Mouse (Mus musculus) myocyte (in vitro differentiated cells): ENCODE measurements at regions not wholly inside any gene's neighbourhood (a gene's known extent, or its start where the extent isn't known, plus 50 kb on each side); places are given as distances from the start of the nearest gene placed in this dataset.

Source experiments
- CEBPB ChIP-seq: IDR thresholded peaks from 2 replicates; pipeline ENCODE4 v1.6.1; 2011; ENCODE audit warnings: mild to moderate bottlenecking, moderate library complexity; ENCODE audit not compliant: poor library complexity, insufficient read depth, severe bottlenecking
- E2F4 ChIP-seq: IDR thresholded peaks from one replicate; pipeline ENCODE4 v1.6.1; 2011; ENCODE audit warnings: mild to moderate bottlenecking, control low read depth, moderate library complexity; ENCODE audit not compliant: insufficient read depth
- MAX ChIP-seq: IDR thresholded peaks from one replicate; pipeline ENCODE4 v1.6.1; 2011; ENCODE audit warnings: low read depth, mild to moderate bottlenecking, control low read depth
- MYOD1 ChIP-seq, 3 experiments: IDR thresholded peaks; one replicate each; pipeline ENCODE4 v1.6.1; 2011; ENCODE audit warnings: control low read depth in 2 of 3, low read depth in 2 of 3, mild to moderate bottlenecking in 2 of 3, moderate library complexity in 1 of 3; ENCODE audit not compliant: insufficient read length in 2 of 3, control insufficient read depth in 1 of 3
- MYOG ChIP-seq, 3 experiments: IDR thresholded peaks; one replicate each; pipeline ENCODE4 v1.6.1; 2011; ENCODE audit warnings: control low read depth in 2 of 3, low read depth in 2 of 3, mild to moderate bottlenecking in 2 of 3; ENCODE audit not compliant: insufficient read length in 2 of 3, control insufficient read depth in 1 of 3, insufficient read depth in 1 of 3
- POLR2A ChIP-seq: IDR thresholded peaks from one replicate; pipeline ENCODE4 v1.6.1; 2011; ENCODE audit warnings: low read depth, mild to moderate bottlenecking, control low read depth, moderate library complexity; ENCODE audit not compliant: insufficient read length
- POLR2AphosphoS2 ChIP-seq: IDR thresholded peaks from one replicate; pipeline ENCODE4 v1.6.1; 2011; ENCODE audit warnings: low read depth, control low read depth; ENCODE audit not compliant: insufficient read length
- TCF12 ChIP-seq: IDR thresholded peaks from one replicate; pipeline ENCODE4 v1.6.1; 2011; ENCODE audit warnings: mild to moderate bottlenecking, control low read depth; ENCODE audit not compliant: poor library complexity, insufficient read depth, severe bottlenecking
- USF1 ChIP-seq: IDR thresholded peaks from one replicate; pipeline ENCODE4 v1.6.1; 2011; ENCODE audit warnings: low read depth, mild to moderate bottlenecking, control low read depth, moderate library complexity

GRCm38 (mm10) chr5:148789823-148790222 is 139.3 kb downstream of the Katnal1 start:
- TF ChIP-seq MYOD1 (IDR thresholded peaks at IDR 0.05; ENCODE audit: control insufficient read depth in 1 of 3, insufficient read length in 2 of 3, low read depth in 2 of 3) = no peak
- no peak for TF ChIP-seq MAX
- TF ChIP-seq POLR2A = no peak
- TF ChIP-seq E2F4 = no peak
- no peak for TF ChIP-seq USF1
- TF ChIP-seq MYOG (IDR thresholded peaks at IDR 0.05; ENCODE audit: control insufficient read depth in 1 of 3, insufficient read depth in 1 of 3, insufficient read length in 2 of 3, low read depth in 2 of 3) = no peak
- no peak for TF ChIP-seq TCF12
- TF ChIP-seq CEBPB = no peak
- no peak for TF ChIP-seq POLR2AphosphoS2
